Mouse (Mus musculus): ENCODE data around the gene Amz2. TPM values are rescaled to one million over a fixed set of nuclear protein-coding genes. Genes with fewer than 3 reads are reported as not detected.

Amz2 gene
- polyA plus RNA-seq, 1 experiment from 2014 or later, result 46.6 TPM

GRCm38 (mm10) chr11:109434233-109434798 is 8.6 kb downstream of the Amz2 start:
- Histone ChIP-seq H3K9ac (ENCODE audit: low read length) (no peak overlapping the region), H3K36me3 (ENCODE audit: control insufficient read depth, insufficient read depth, low read length) (peaks cover 3% of the 10 kb centered on the region), H3K4me2 (ENCODE audit: low read depth) (no peak overlapping the region), H3K27ac (ENCODE audit: low read depth, low read length) (no peak overlapping the region), H3K4me1 (ENCODE audit: control insufficient read depth, insufficient read depth, low read length) (no peaks in the 10 kb centered on the region), H3K4me3 (ENCODE audit: low read depth, low read length) (no peak overlapping the region), H3K9me3 (ENCODE audit: control insufficient read depth, low read length) (no peaks in the 10 kb centered on the region), H3K27me3 (ENCODE audit: control insufficient read depth, insufficient read depth, low read length) (no peaks in the 10 kb centered on the region)
- DNase-seq (ENCODE audit: low spot score) (no peak), ATAC-seq (ENCODE audit: insufficient read depth, low FRiP score, low TSS enrichment) (no peak)
- 95% methylated on average over 16 of the region's 16 CpGs for WGBS

- H3K36me3 ChIP-seq (ENCODE audit: control insufficient read depth, insufficient read depth, low read length), result peaks cover 3% of the 10 kb centered on the region
- no peak for ATAC-seq (ENCODE audit: insufficient read depth, low FRiP score, low TSS enrichment)
- no peak for DNase-seq (ENCODE audit: low spot score)
Measured at GRCm38 (mm10) chr11:109436889-109437288, 11.1 kb downstream of the Amz2 start.

GRCm38 (mm10) chr11:109439209-109439608 is 13.5 kb downstream of the Amz2 start:
- no peak for DNase-seq (ENCODE audit: low spot score)
- Histone ChIP-seq H3K27ac (ENCODE audit: low read depth, low read length) (no peak overlapping the region), H3K27me3 (ENCODE audit: control insufficient read depth, insufficient read depth, low read length) (peaks cover 6% of the 10 kb centered on the region; the same call in 1 of the 2 replicates), H3K9me3 (ENCODE audit: control insufficient read depth, low read length) (no peaks in the 10 kb centered on the region), H3K36me3 (ENCODE audit: control insufficient read depth, insufficient read depth, low read length) (peaks cover 3% of the 10 kb centered on the region), H3K9ac (ENCODE audit: low read length) (no peak overlapping the region), H3K4me2 (ENCODE audit: low read depth) (no peak overlapping the region), H3K4me3 (ENCODE audit: low read depth, low read length) (no peak overlapping the region), H3K4me1 (ENCODE audit: control insufficient read depth, insufficient read depth, low read length) (no peaks in the 10 kb centered on the region)
- no peak for ATAC-seq (ENCODE audit: insufficient read depth, low FRiP score, low TSS enrichment)
- WGBS, result 29% methylated on average over 4 of the region's 5 CpGs

More at GRCm38 (mm10) chr11:109436889-109437288, 11.1 kb downstream of the Amz2 start:
- Histone ChIP-seq H3K4me1 (ENCODE audit: control insufficient read depth, insufficient read depth, low read length) (no peaks in the 10 kb centered on the region), H3K27me3 (ENCODE audit: control insufficient read depth, insufficient read depth, low read length) (peaks cover 6% of the 10 kb centered on the region; the same call in 1 of the 2 replicates), H3K4me3 (ENCODE audit: low read depth, low read length) (no peak overlapping the region), H3K27ac (ENCODE audit: low read depth, low read length) (no peak overlapping the region), H3K9ac (ENCODE audit: low read length) (no peak overlapping the region), H3K9me3 (ENCODE audit: control insufficient read depth, low read length) (no peaks in the 10 kb centered on the region), H3K4me2 (ENCODE audit: low read depth) (no peak overlapping the region)
- 77% methylated on average over 7 of the region's 8 CpGs for WGBS

GRCm38 (mm10) chr11:109439829-109440340 is 14.1 kb downstream of the Amz2 start:
- H3K27ac ChIP-seq (ENCODE audit: low read depth, low read length), result no peak overlapping the region
- peak overlapping the region; percentile 34 for H3K4me3 ChIP-seq (ENCODE audit: low read depth, low read length)
- H3K27me3 ChIP-seq (ENCODE audit: control insufficient read depth, insufficient read depth, low read length), result peaks cover 6% of the 10 kb centered on the region; the same call in 1 of the 2 replicates
- no peaks in the 10 kb centered on the region for H3K4me1 ChIP-seq (ENCODE audit: control insufficient read depth, insufficient read depth, low read length)
- DNase-seq (ENCODE audit: low spot score), result peak; percentile 65
- peak overlapping the region; percentile 58 for H3K4me2 ChIP-seq (ENCODE audit: low read depth)
- H3K36me3 ChIP-seq (ENCODE audit: control insufficient read depth, insufficient read depth, low read length), result no peaks in the 10 kb centered on the region; the same call in none of the 2 replicates
- 1% methylated on average over 31 of the region's 32 CpGs for WGBS
- H3K9ac ChIP-seq (ENCODE audit: low read length), result peak overlapping the region; percentile 47
- H3K9me3 ChIP-seq (ENCODE audit: control insufficient read depth, low read length), result no peaks in the 10 kb centered on the region
- ATAC-seq (ENCODE audit: insufficient read depth, low FRiP score, low TSS enrichment), result no peak

- Histone ChIP-seq H3K27ac (ENCODE audit: low read depth, low read length) (no peak overlapping the region), H3K27me3 (ENCODE audit: control insufficient read depth, insufficient read depth, low read length) (peaks cover 6% of the 10 kb centered on the region; the same call in 1 of the 2 replicates), H3K9me3 (ENCODE audit: control insufficient read depth, low read length) (no peaks in the 10 kb centered on the region), H3K4me3 (ENCODE audit: low read depth, low read length) (no peak overlapping the region), H3K9ac (ENCODE audit: low read length) (no peak overlapping the region), H3K4me1 (ENCODE audit: control insufficient read depth, insufficient read depth, low read length) (no peaks in the 10 kb centered on the region), H3K36me3 (ENCODE audit: control insufficient read depth, insufficient read depth, low read length) (no peaks in the 10 kb centered on the region; the same call in none of the 2 replicates), H3K4me2 (ENCODE audit: low read depth) (peak overlapping the region; percentile 58; the same call in 1 of the 2 replicates)
- DNase-seq (ENCODE audit: low spot score), result no peak
- WGBS, result 62% methylated on average over 4 of the region's 4 CpGs
- no peak for ATAC-seq (ENCODE audit: insufficient read depth, low FRiP score, low TSS enrichment)
Measured at GRCm38 (mm10) chr11:109440641-109441040, 14.9 kb downstream of the Amz2 start.

GRCm38 (mm10) chr11:109441119-109441518 is 15.4 kb downstream of the Amz2 start:
- no peaks in the 10 kb centered on the region for H3K9me3 ChIP-seq (ENCODE audit: control insufficient read depth, low read length)
- H3K36me3 ChIP-seq (ENCODE audit: control insufficient read depth, insufficient read depth, low read length), result no peaks in the 10 kb centered on the region; the same call in none of the 2 replicates
- no peaks in the 10 kb centered on the region for H3K4me1 ChIP-seq (ENCODE audit: control insufficient read depth, insufficient read depth, low read length)
- H3K4me3 ChIP-seq (ENCODE audit: low read depth, low read length), result no peak overlapping the region
- 57% methylated on average over 3 of the region's 3 CpGs for WGBS
- DNase-seq (ENCODE audit: low spot score) (peak; percentile 23), ATAC-seq (ENCODE audit: insufficient read depth, low FRiP score, low TSS enrichment) (no peak)
- peaks cover 6% of the 10 kb centered on the region; the same call in 1 of the 2 replicates for H3K27me3 ChIP-seq (ENCODE audit: control insufficient read depth, insufficient read depth, low read length)
- no peak overlapping the region for H3K4me2 ChIP-seq (ENCODE audit: low read depth)
- no peak overlapping the region for H3K9ac ChIP-seq (ENCODE audit: low read length)
- H3K27ac ChIP-seq (ENCODE audit: low read depth, low read length), result no peak overlapping the region

GRCm38 (mm10) chr11:109442166-109442730 is 16.5 kb downstream of the Amz2 start:
- no peaks in the 10 kb centered on the region for H3K9me3 ChIP-seq (ENCODE audit: control insufficient read depth, low read length)
- H3K9ac ChIP-seq (ENCODE audit: low read length), result no peak overlapping the region
- no peak overlapping the region for H3K4me2 ChIP-seq (ENCODE audit: low read depth)
- H3K4me3 ChIP-seq (ENCODE audit: low read depth, low read length), result no peak overlapping the region
- DNase-seq (ENCODE audit: low spot score) (no peak), ATAC-seq (ENCODE audit: insufficient read depth, low FRiP score, low TSS enrichment) (no peak)
- H3K27me3 ChIP-seq (ENCODE audit: control insufficient read depth, insufficient read depth, low read length), result peaks cover 6% of the 10 kb centered on the region; the same call in 1 of the 2 replicates
- H3K4me1 ChIP-seq (ENCODE audit: control insufficient read depth, insufficient read depth, low read length), result no peaks in the 10 kb centered on the region
- no peak overlapping the region for H3K27ac ChIP-seq (ENCODE audit: low read depth, low read length)
- no peaks in the 10 kb centered on the region; the same call in none of the 2 replicates for H3K36me3 ChIP-seq (ENCODE audit: control insufficient read depth, insufficient read depth, low read length)
- 60% methylated on average over 5 of the region's 5 CpGs for WGBS

GRCm38 (mm10) chr11:109443468-109444263 is 17.9 kb downstream of the Amz2 start:
- H3K4me1 ChIP-seq (ENCODE audit: control insufficient read depth, insufficient read depth, low read length), result no peaks in the 10 kb centered on the region
- DNase-seq (ENCODE audit: low spot score), result no peak
- ATAC-seq (ENCODE audit: insufficient read depth, low FRiP score, low TSS enrichment), result no peak
- 93% methylated on average over 8 of the region's 8 CpGs for WGBS
- H3K9ac ChIP-seq (ENCODE audit: low read length), result no peak overlapping the region
- H3K27me3 ChIP-seq (ENCODE audit: control insufficient read depth, insufficient read depth, low read length), result peaks cover 6% of the 10 kb centered on the region; the same call in 1 of the 2 replicates
- H3K9me3 ChIP-seq (ENCODE audit: control insufficient read depth, low read length), result no peaks in the 10 kb centered on the region
- no peak overlapping the region for H3K27ac ChIP-seq (ENCODE audit: low read depth, low read length)
- H3K36me3 ChIP-seq (ENCODE audit: control insufficient read depth, insufficient read depth, low read length), result no peaks in the 10 kb centered on the region
- H3K4me2 ChIP-seq (ENCODE audit: low read depth), result no peak overlapping the region
- H3K4me3 ChIP-seq (ENCODE audit: low read depth, low read length), result no peak overlapping the region
